Mouse (Mus musculus) liver, adult (tissue): Measurements from ENCODE around the gene Smoc1.

Experiments
- GATA4 ChIP-seq: IDR thresholded peaks from 2 replicates; pipeline ENCODE4 v1.6.1; 2014; ENCODE audit warnings: mild to moderate bottlenecking, low read length; ENCODE audit not compliant: insufficient replicate concordance

The Smoc1 gene

DNA sequence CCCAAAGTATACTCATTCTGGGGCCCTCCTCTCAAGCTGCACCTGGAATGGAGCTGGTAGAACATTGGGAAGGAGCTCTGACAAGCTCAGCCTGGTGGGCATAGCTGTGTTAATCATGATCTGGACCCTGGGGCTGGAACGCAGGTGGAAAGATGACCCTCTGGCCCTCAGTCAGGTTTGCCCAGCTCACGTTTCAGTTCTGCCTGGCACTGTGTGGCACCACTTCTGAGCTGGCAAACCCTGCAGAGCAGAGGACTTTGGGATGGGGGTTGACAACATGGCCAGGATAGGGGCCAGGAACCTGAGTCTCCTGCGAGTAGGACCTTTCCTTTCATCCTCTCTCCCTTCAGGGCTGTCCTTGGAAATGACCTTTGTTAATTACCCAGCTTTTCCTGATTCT is 160.1 kb downstream of the Smoc1 start:
- no peak for TF ChIP-seq GATA4

DNA sequence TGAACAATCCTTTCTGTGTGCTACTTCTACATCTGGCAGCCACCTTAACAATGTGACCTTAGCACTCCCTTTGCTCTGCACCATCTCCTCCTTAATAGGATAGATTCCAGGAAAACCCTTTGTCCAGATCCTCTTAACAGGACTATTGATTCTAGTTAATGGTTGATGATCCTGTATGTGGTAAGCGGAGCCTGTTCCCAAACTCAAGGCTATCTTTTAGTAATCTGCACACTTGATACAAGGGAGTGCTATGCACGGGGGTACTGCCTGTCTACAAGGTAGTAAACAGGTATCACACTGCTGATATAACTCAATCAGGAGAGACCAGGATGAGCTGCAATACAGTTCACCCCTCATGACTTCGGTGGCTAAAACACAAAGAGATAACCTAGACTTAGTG is 161.8 kb downstream of the Smoc1 start:
- peak; percentile 89 for TF ChIP-seq GATA4

DNA sequence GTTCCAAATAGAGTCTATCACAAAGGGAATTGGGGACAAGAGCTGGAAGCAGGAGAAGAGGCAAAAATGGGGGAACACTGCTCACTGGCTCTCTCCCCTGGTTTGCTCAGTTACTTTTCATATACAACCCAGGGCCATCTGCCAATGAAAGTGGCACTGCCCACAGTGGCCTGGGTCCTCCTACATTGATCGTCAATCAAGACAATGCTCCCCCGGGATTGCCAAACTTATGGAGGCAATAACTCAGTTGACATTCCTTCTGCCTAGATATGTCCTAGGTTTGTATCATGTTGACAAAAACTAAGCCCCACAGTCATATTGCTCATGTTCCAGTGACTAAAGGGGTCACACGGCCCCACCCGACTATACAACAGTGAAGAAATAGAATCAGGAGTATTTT is 162.4 kb downstream of the Smoc1 start:
- TF ChIP-seq GATA4, result no peak

DNA sequence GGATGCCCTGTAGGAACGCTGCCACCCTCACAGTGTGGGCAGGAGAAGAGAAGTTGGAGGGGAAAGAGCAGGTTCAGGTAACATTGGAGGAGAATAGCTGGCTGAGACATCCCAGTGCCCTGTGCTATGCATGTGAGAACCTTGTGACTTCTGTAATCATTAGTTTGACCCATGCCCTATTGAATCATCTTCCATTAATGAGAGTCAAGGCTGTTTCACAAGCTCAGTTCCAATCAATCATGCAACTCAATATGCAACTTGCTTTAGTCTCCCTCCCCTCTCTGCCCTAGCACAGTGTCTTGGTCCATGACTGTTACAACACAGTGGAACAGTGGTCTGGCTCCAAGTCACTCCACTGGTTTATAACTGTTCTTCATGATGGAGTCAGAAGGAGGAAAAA is 163.0 kb downstream of the Smoc1 start:
- TF ChIP-seq GATA4, result peak; percentile 79; the same call in 1 of the 2 replicates

GRCm38 (mm10) chr12:81193968-81194367 is 167.4 kb downstream of the Smoc1 start:
- TF ChIP-seq GATA4, result no peak

DNA sequence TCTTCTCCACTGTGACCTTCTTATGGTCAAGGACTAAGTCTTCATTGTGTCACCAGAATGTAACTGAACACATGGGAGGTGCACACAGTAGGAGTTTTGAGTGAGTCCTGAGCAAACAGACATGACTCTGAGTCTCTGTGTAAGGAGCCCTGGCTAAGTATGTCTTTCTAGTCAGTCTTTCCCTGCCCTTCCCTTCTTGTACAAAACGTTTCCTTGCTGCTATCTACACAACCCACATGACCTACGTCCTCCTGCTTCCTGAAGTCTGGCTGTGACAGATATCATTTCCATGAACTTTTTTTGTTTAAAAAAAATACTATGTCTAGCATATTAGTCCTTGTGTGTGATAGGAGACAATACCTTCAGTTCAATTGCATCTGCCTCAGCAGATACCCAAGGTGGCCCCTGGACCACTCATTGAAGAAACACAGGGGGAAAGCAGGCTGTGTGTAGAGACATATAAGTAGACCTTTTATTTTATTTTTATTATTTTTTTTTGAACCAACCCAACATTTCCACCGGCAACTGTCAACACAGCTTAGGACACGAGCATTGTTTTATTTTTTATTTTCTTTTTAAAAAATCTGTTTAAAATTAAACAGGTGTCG is 171.0 kb downstream of the Smoc1 start:
- TF ChIP-seq GATA4, result no peak

- no peak for TF ChIP-seq GATA4
Observed at GRCm38 (mm10) chr12:81199280-81199955, 172.8 kb downstream of the Smoc1 start.

- TF ChIP-seq GATA4, result no peak
Observed at GRCm38 (mm10) chr12:81203226-81203625, 176.6 kb downstream of the Smoc1 start.

DNA sequence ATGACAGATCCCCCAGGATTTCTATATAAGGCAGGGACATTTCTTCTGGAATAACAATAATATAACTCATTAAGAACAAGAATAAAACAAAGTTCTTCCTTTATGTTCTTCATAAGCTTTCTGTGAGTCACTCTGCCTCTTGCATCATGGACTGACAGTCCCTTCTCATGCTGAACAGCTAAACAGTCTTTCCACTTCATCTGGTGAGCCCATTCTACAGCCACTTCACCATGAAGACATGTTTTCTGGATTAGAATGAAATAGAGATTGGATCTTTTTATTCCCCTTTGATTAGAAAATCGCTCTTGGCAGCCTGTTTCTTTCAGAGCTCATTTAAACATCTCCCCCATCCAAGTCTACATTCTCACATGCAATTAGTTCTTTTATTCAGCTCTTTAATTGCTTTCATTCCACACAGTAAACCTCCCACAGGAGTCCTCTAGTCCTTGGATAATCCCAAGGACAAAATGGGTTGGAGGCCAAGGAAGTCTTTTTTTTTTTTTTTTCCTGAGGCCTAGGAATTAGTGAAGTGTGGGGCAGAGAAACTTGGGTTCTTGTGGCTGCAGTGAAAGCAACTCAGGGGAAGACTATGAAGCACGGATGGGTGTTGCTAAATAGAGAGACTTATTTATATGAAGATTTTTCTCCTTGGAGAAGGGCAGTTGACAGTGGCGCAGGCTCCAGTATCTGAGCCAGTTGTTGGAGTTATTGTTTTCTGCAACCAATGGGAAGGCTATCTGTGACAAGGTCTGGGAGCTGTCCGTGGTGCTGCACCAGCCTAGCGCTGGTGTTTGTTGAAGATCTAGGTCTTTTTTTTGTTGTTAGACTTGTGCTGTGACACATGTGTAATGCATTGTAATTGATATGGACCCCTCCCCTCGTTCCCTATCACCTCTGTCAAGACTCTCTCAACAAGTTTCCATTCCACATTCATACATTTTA is 179.3 kb downstream of the Smoc1 start:
- TF ChIP-seq GATA4, result no peak

DNA sequence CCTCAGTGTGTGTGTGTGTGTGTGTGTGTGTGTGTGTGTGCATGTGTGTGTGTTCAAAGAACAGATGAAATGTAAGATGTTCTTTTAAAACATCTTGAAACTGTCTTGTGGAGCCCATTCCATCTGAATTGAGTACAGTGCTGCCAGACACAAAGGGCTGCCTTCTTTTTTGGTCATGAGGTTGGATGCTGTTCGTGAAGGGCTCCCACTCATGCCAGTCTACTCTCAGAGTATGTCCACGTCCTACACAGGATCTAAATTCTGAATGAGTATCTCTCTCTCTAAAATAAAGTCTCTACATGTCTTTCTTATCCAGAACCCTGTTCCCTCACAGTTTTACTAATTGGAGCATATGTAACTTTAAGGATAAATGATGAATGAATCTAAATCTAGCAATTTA is 182.0 kb downstream of the Smoc1 start:
- no peak for TF ChIP-seq GATA4

DNA sequence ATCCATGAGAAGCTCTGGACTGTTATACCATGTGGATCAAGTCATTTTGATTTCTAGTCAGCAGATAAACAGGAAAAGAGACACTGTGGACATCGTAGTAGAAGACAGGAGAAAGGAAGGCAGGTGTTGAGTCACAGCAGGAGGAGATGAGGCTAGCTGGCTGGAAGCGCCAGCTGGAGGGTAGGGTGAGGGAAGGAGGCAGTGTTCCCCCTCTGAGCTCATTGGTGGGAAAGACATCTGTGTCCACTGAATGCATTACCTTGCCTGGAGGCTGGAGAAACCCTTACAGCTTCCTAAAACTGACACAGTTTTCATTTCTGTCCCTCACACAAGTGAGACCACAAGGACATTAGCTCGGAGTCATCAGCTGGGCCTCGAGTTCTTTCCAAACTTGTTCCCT is 192.7 kb downstream of the Smoc1 start:
- no peak for TF ChIP-seq GATA4

GRCm38 (mm10) chr12:81223276-81223675 is 196.7 kb downstream of the Smoc1 start:
- no peak for TF ChIP-seq GATA4

GRCm38 (mm10) chr12:81224843-81225242 is 198.2 kb downstream of the Smoc1 start:
- no peak for TF ChIP-seq GATA4

GRCm38 (mm10) chr12:81225966-81226577 is 199.5 kb downstream of the Smoc1 start:
- no peak for TF ChIP-seq GATA4

- TF ChIP-seq GATA4, result no peak
Observed at GRCm38 (mm10) chr12:81226590-81226989, 200.0 kb downstream of the Smoc1 start.
